Mouse (Mus musculus) hindbrain, embryonic 11.5 days (tissue): ENCODE measurements at regions not wholly inside any gene's neighbourhood (a gene's known extent, or its start where the extent isn't known, plus 50 kb on each side); places are given as distances from the start of the nearest gene placed in this dataset.
A peak's percentile ranks its signal among the peaks of the same experiment; 100 is the strongest.

Experiments used
- ATAC-seq: fragments of 200-750 bp; cut with Nextera tagmentation; 2 replicates; pipeline ENCODE4 v1.8.0; 2017; ENCODE audit warnings: mild to moderate bottlenecking, moderate TSS enrichment, moderate library complexity; ENCODE audit not compliant: low FRiP score
- DNase-seq: peaks from one replicate; pipeline ENCODE4 v3.0.0-alpha.2; 2015; ENCODE audit warnings: low spot score
- H3K27ac ChIP-seq: fragments of 300-500 bp; sonication (generic); 2 replicates; pipeline ENCODE4 v1.5.1; 2014; ENCODE audit warnings: mild to moderate bottlenecking, low read depth, low read length
- H3K27me3 ChIP-seq: fragments of 300-500 bp; sonication (generic); 2 replicates; pipeline ENCODE4 v1.6.1; 2014; ENCODE audit warnings: mild to moderate bottlenecking, low read length, moderate library complexity, mixed read lengths; ENCODE audit not compliant: control insufficient read depth, insufficient read depth
- H3K36me3 ChIP-seq: fragments of 300-500 bp; sonication (generic); 2 replicates; pipeline ENCODE4 v1.6.1; 2014; ENCODE audit warnings: mild to moderate bottlenecking, low read length, moderate library complexity, mixed read lengths; ENCODE audit not compliant: control insufficient read depth, insufficient read depth
- H3K4me1 ChIP-seq: fragments of 300-500 bp; sonication (generic); replicated peaks from 2 replicates; pipeline ENCODE4 v1.6.1; 2014; ENCODE audit warnings: low read length, mixed read lengths; ENCODE audit not compliant: control insufficient read depth, insufficient read depth
- H3K4me2 ChIP-seq: fragments of 300-500 bp; sonication (generic); replicated peaks from 2 replicates; pipeline ENCODE4 v1.6.1; 2014; ENCODE audit warnings: mild to moderate bottlenecking, low read depth, low read length
- H3K4me3 ChIP-seq: fragments of 300-500 bp; sonication (generic); 2 replicates; pipeline ENCODE4 v1.5.1; 2014; ENCODE audit warnings: low read depth, low read length
- H3K9ac ChIP-seq: fragments of 300-500 bp; sonication (generic); 2 replicates; pipeline ENCODE4 v1.6.1; 2014; ENCODE audit warnings: low read depth, low read length
- H3K9me3 ChIP-seq: fragments of 300-500 bp; sonication (generic); 2 replicates; pipeline ENCODE4 v1.6.1; 2016; ENCODE audit warnings: low read length; ENCODE audit not compliant: control insufficient read depth
- WGBS: fragments of 180-500 bp; shearing (Covaris S2); extraction: QIAGEN DNeasy Blood & Tissue Kit; methylation state at CpG from one replicate; pipeline ENCODE4 v1.1.7; 2014; 5-methylcytosine and 5-hydroxymethylcytosine counted together

GRCm38 (mm10) chr13:48003126-48003525 is 257.9 kb upstream of the Id4 start:
- Histone ChIP-seq H3K27ac (no peak overlapping the region), H3K9ac (no peak overlapping the region), H3K4me3 (no peak overlapping the region), H3K4me2 (no peak overlapping the region), H3K36me3 (no peaks in the 10 kb centered on the region), H3K27me3 (no peaks in the 10 kb centered on the region), H3K4me1 (no peaks in the 10 kb centered on the region), H3K9me3 (no peaks in the 10 kb centered on the region)
- DNase-seq (no peak), ATAC-seq (no peak)
- 94% methylated on average over 4 of the region's 4 CpGs for WGBS

DNA sequence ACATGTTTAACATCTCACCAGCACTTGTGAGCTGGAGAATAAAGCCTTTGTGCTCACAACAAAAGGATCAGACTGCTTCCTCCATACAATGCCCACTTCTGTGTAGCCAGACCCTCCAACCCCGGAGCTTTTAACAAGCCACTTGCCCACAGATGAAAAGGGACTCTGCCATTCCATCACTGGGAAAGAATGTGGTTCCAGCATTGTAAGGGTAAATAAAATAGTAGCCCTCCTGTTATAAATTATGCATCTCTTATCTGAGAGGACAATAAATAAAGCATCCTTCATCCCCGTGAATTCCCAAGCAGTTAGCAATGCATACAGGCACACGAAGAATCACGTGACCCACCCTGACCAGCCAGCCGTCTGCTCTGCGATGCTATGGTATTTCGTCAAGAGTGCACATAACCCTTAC is 247.7 kb upstream of the Id4 start:
- H3K27ac ChIP-seq = peak overlapping the region; percentile 18; the same call in 1 of the 2 replicates

DNA sequence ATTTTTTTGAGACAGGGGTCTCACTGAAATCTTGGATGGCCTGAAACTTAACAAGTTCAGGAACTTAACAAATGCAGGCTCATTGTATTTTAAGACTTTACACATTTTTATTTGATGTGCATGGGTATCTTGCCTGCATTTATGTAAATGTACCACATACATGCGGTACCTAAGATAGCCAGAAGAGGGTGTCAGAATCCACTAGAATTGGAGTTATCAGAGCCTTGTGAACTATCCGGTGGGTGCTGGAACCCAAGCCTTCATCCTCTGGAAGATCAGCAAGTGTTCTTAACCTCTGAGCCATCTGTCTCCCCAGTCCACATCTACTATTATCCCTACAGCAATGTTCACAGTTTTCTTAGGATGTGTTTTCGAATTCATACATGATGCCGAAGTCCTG is 245.7 kb upstream of the Id4 start:
- H3K4me2 ChIP-seq = no peak overlapping the region
- DNase-seq (peak; percentile 10), ATAC-seq (no peak)
- no peak overlapping the region for H3K9ac ChIP-seq
- H3K36me3 ChIP-seq = no peaks in the 10 kb centered on the region
- H3K27me3 ChIP-seq = no peaks in the 10 kb centered on the region
- 87% methylated on average over 4 of the region's 4 CpGs for WGBS
- H3K9me3 ChIP-seq = no peaks in the 10 kb centered on the region
- H3K27ac ChIP-seq = no peak overlapping the region
- H3K4me1 ChIP-seq = 0 out of 2 replicates have a peak, but pooled peaks cover 3% of the 10 kb centered on the region
- H3K4me3 ChIP-seq = no peak overlapping the region

More for the DNA sequence above, 247.7 kb upstream of the Id4 start:
- ATAC-seq (peak; percentile 88), DNase-seq (peak; percentile 58)
- no peaks in the 10 kb centered on the region for H3K9me3 ChIP-seq
- H3K9ac ChIP-seq = no peak overlapping the region
- H3K27me3 ChIP-seq = no peaks in the 10 kb centered on the region
- H3K4me1 ChIP-seq = 0 out of 2 replicates have a peak, but pooled peaks cover 3% of the 10 kb centered on the region
- H3K4me3 ChIP-seq = no peak overlapping the region
- no peak overlapping the region; the same call in 1 of the 2 replicates for H3K4me2 ChIP-seq
- no peaks in the 10 kb centered on the region for H3K36me3 ChIP-seq
- WGBS = 32% methylated on average over 7 of the region's 7 CpGs

DNA sequence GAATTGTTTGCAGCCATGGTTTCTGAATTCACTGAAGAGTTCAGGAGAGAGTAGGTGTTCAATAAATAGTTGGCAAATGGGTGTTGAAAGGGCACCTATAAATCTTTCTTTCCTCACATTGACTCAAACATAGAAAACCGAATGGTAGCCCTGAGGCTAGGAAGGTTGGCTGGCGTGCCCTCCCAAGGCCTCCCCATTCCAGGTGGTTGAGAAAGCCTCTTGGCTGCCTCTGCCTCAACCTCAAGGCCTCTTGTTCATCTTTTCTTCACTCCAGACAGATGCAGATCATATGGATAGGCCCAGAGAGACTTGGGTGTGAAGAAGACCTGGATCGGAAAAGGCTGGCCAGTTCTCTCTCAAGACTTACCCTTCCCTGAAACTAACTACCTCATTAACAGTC is 245.0 kb upstream of the Id4 start:
- H3K27ac ChIP-seq = no peak overlapping the region
- H3K9me3 ChIP-seq = no peaks in the 10 kb centered on the region
- no peaks in the 10 kb centered on the region for H3K27me3 ChIP-seq
- H3K36me3 ChIP-seq = no peaks in the 10 kb centered on the region
- ATAC-seq = no peak
- DNase-seq = no peak
- H3K9ac ChIP-seq = no peak overlapping the region
- H3K4me1 ChIP-seq = 0 out of 2 replicates have a peak, but pooled peaks cover 3% of the 10 kb centered on the region
- no peak overlapping the region for H3K4me3 ChIP-seq
- 93% methylated on average over 3 of the region's 3 CpGs for WGBS
- no peak overlapping the region for H3K4me2 ChIP-seq

DNA sequence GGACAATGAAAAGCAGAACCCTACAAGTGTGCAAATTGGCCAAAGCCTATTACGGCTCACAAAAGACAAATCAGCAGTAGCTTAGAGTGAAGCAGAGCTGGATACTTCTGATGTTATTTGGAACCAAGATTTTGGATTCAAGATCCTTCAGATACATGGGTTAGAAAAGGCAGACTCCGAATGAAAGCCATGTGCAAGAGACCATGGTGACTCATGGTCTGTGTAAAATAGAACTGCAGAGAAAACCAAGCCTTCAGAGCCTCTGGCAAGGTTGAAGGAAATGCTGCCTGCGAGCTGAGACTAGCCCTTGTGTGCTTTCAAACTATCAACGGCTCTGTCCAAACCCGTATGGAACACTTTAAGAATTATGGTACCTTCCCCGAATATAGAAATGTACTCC is 244.4 kb upstream of the Id4 start:
- Histone ChIP-seq H3K9ac (no peak overlapping the region), H3K27me3 (no peaks in the 10 kb centered on the region), H3K4me3 (no peak overlapping the region), H3K4me1 (0 out of 2 replicates have a peak, but pooled peaks cover 3% of the 10 kb centered on the region), H3K9me3 (no peaks in the 10 kb centered on the region), H3K36me3 (no peaks in the 10 kb centered on the region), H3K4me2 (no peak overlapping the region), H3K27ac (no peak overlapping the region)
- no peak for ATAC-seq
- 93% methylated on average over 6 of the region's 6 CpGs for WGBS
- no peak for DNase-seq

DNA sequence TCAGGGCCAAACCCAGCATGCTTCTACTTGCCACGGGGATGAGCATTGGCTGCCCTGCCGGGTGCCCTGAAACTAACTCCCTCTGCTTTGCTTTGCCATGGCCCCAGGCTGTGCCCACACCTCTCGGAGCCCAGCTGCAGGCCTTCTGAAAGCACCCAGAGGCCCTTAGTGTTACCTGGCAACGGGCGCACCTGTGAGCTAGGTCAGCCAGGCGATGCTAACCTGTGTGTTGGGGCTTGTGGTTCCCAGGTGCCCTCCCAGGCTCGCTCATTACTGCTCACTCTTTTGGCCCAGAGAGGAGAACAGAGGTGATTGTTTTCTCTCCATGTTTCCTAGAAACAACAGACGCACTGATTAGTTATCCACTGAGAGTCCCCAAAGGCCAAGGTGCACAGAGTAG is 243.4 kb upstream of the Id4 start:
- Histone ChIP-seq H3K4me2 (no peak overlapping the region), H3K4me3 (no peak overlapping the region), H3K27me3 (no peaks in the 10 kb centered on the region), H3K9ac (no peak overlapping the region), H3K27ac (no peak overlapping the region), H3K4me1 (0 out of 2 replicates have a peak, but pooled peaks cover 3% of the 10 kb centered on the region), H3K9me3 (no peaks in the 10 kb centered on the region), H3K36me3 (no peaks in the 10 kb centered on the region)
- DNase-seq (no peak), ATAC-seq (no peak)
- WGBS = 84% methylated on average over 8 of the region's 8 CpGs

- H3K36me3 ChIP-seq = no peaks in the 10 kb centered on the region
- WGBS = 82% methylated on average over 5 of the region's 5 CpGs
- no peaks in the 10 kb centered on the region for H3K27me3 ChIP-seq
- no peak for DNase-seq
- H3K4me3 ChIP-seq = no peak overlapping the region
- H3K9me3 ChIP-seq = no peaks in the 10 kb centered on the region
- no peak overlapping the region for H3K4me2 ChIP-seq
- H3K4me1 ChIP-seq = 0 out of 2 replicates have a peak, but pooled peaks cover 3% of the 10 kb centered on the region
- H3K9ac ChIP-seq = no peak overlapping the region
- no peak overlapping the region for H3K27ac ChIP-seq
- no peak for ATAC-seq
Observed at GRCm38 (mm10) chr13:48018606-48019005, 242.4 kb upstream of the Id4 start.

DNA sequence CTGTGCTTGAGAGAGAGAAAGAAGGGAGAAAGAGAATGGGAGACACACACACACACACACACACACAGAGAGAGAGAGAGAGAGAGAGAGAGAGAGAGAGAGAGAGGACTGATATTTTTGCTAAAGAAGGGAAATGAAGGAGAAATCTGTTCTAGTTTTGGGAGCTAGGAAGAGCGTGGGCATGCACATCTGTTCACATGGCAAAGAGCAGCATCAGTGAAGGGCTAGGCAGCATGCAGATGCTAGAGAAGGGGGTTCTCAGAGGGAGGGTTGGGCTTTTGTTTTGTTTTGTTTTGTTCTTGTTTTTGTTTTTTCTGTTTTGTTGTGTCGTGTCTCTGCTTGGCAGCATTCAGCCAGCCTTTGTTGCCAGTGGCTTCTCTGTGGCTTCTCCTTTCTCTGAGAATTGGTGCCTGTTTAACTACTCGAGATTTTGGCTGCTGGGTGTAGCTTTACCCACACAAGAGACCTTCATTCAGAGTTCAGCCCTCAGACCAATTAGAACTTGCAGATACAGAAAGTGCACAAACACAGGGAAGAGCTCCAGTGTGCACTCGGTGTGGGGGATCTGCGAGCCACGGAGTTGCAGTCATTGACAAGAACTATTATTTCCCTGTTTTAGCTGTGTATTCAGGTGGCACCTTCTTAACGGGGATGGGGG is 237.9 kb upstream of the Id4 start:
- H3K9me3 ChIP-seq = no peaks in the 10 kb centered on the region
- WGBS = 59% methylated on average over 7 of the region's 7 CpGs
- no peak overlapping the region for H3K4me2 ChIP-seq
- no peak overlapping the region for H3K4me3 ChIP-seq
- H3K27me3 ChIP-seq = no peaks in the 10 kb centered on the region
- no peak overlapping the region for H3K9ac ChIP-seq
- ATAC-seq (no peak), DNase-seq (no peak)
- H3K4me1 ChIP-seq = no peaks in the 10 kb centered on the region
- no peaks in the 10 kb centered on the region for H3K36me3 ChIP-seq
- H3K27ac ChIP-seq = no peak overlapping the region

GRCm38 (mm10) chr13:48027775-48028489 is 233.1 kb upstream of the Id4 start:
- Histone ChIP-seq H3K4me1 (no peaks in the 10 kb centered on the region), H3K9ac (no peak overlapping the region), H3K27me3 (no peaks in the 10 kb centered on the region), H3K9me3 (no peaks in the 10 kb centered on the region), H3K27ac (no peak overlapping the region), H3K36me3 (no peaks in the 10 kb centered on the region), H3K4me3 (no peak overlapping the region), H3K4me2 (no peak overlapping the region)
- DNase-seq (no peak), ATAC-seq (no peak)
- 75% methylated on average over 7 of the region's 7 CpGs for WGBS
